Mouse (Mus musculus) lung, embryonic 15.5 days (tissue): ENCODE data around the gene AW822073. TPM values are rescaled to one million over a fixed set of nuclear protein-coding genes. Genes with fewer than 3 reads are reported as not detected.
A peak's percentile ranks its signal among the peaks of the same experiment; 100 is the strongest.
"Not testable (repeated sequence)": the region's sequence is repeated elsewhere in the genome, so short reads cannot be mapped to it uniquely, and the experiment has no call there.

Experiments used
- ATAC-seq: fragments of 200-750 bp; cut with Nextera tagmentation; 2 replicates; pipeline ENCODE4 v1.8.0; 2017; ENCODE audit warnings: moderate number of reproducible peaks, borderline replicate concordance; ENCODE audit not compliant: low FRiP score, low TSS enrichment; ENCODE audit errors: extremely low read depth
- H3K27ac ChIP-seq: fragments of 300-500 bp; sonication (generic); 2 replicates; pipeline ENCODE4 v1.5.1; 2015; ENCODE audit warnings: moderate library complexity, mild to moderate bottlenecking, inconsistent platforms
- H3K27me3 ChIP-seq: fragments of 300-500 bp; sonication (generic); 2 replicates; pipeline ENCODE4 v1.6.1; 2015; ENCODE audit warnings: inconsistent platforms
- H3K36me3 ChIP-seq: fragments of 300-500 bp; sonication (generic); 2 replicates; pipeline ENCODE4 v1.6.1; 2015; ENCODE audit warnings: inconsistent platforms
- H3K4me1 ChIP-seq: fragments of 300-500 bp; sonication (generic); 2 replicates; pipeline ENCODE4 v1.6.1; 2015; ENCODE audit warnings: inconsistent platforms
- H3K4me2 ChIP-seq: fragments of 300-500 bp; sonication (generic); 2 replicates; pipeline ENCODE4 v1.6.1; 2015; ENCODE audit warnings: inconsistent platforms, mild to moderate bottlenecking, moderate library complexity
- H3K4me3 ChIP-seq: fragments of 300-500 bp; sonication (generic); 2 replicates; pipeline ENCODE4 v1.5.1; 2015; ENCODE audit warnings: mild to moderate bottlenecking, inconsistent platforms
- H3K9ac ChIP-seq: fragments of 300-500 bp; sonication (generic); 2 replicates; pipeline ENCODE4 v1.6.1; 2015; ENCODE audit warnings: inconsistent platforms
- H3K9me3 ChIP-seq: fragments of 300-500 bp; sonication (generic); 2 replicates; pipeline ENCODE4 v1.6.1; 2016; ENCODE audit warnings: inconsistent platforms
- WGBS: fragments of 180-500 bp; shearing (Covaris S2); methylation state at CpG from one replicate; pipeline ENCODE4 v1.1.7; 2015; 5-methylcytosine and 5-hydroxymethylcytosine counted together
- polyA plus RNA-seq: library from polyadenylated mRNA; unstranded; fragments of >200 nt; fragmentation: Nextera tagmentation; extraction: Ambion mirVana; gene quantifications from 2 replicates; pipeline ENCODE4 v1.2.1, GENCODE M21; 2015

The AW822073 gene
- polyA plus RNA-seq = not detected in 2 replicates

DNA sequence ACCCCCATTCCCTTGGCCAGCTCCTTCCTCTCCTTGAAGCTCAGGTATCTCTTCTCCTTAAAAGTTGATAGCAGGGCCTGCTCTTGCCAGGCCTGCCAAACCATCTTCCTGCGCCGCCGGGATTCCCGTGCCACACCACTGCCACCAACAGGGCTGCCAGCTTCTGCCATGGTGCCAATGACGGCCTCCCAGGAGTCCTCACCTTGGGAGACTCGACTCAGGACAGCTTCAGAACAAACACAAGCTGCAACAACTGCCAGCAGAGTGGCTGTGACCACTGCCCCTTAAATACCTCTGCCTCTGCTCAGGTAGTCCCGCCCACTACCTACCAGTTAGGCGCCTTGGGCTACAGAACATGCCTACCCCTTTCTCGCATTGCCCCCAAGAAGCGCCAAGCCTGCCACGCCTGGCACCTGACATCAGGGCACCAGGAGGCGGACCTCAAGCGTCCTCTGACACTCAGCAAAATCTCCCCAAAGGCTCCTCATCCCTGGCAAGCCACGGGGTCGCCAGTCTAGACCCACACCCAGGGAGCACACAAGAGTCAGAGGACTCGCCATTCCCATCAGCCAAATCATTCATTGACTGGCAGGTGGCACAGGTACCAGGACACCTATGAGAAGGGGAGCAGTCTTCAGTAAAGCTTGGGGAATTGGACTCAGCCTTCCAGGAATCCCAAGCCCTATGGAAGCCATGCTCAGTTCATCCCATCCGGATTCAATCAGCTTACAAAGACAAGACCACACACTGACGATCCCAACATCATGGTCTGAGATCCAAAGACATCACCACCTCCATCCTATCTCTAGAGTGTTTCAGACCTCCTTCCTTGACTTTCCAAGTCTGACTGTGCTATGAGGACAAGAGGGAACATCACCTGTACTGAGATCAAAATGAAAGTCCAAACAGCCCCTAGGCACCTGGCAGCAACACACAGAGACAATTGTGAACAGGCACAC lies at the start of gene AW822073:
Gene AW822073 (minus strand): TSS at position 104 of the 959 bp plus-strand sequence.
- ATAC-seq, H3K27me3 ChIP-seq, H3K9ac ChIP-seq, H3K4me3 ChIP-seq, H3K4me2 ChIP-seq, H3K36me3 ChIP-seq, H3K27ac ChIP-seq, H3K4me1 ChIP-seq, H3K9me3 ChIP-seq: not testable (repeated sequence)
- 80% methylated on average over 18 of the region's 18 CpGs for WGBS

DNA sequence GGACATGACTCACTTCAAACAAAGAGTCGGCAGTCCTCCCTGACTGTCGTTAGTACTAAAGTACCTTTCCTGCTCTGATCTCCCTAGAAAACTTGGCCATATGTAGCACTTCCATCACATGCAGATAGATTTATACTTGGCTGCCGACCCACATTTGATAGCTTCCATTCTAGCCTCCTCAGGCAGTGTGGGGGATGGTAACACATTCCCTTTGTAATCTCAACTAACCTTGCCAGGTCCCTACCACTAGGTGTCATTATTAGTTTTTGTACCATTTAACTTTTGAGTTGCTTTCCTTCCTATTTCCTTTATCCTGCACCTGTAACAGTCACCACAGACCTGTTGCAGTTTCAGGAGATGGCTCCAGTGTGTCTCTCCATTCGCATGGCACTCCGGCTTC lies 33.7 kb upstream of the AW822073 start:
- no peak overlapping the region for H3K4me2 ChIP-seq
- H3K4me1 ChIP-seq = peaks cover 9% of the 10 kb centered on the region; the same call in 1 of the 2 replicates
- H3K27ac ChIP-seq = no peak overlapping the region
- no peaks in the 10 kb centered on the region for H3K9me3 ChIP-seq
- peaks cover 30% of the 10 kb centered on the region for H3K36me3 ChIP-seq
- H3K4me3 ChIP-seq = no peak overlapping the region
- WGBS = 50% methylated on average over 5 of the region's 5 CpGs
- H3K9ac ChIP-seq = no peak overlapping the region
- no peaks in the 10 kb centered on the region for H3K27me3 ChIP-seq
- no peak for ATAC-seq

DNA sequence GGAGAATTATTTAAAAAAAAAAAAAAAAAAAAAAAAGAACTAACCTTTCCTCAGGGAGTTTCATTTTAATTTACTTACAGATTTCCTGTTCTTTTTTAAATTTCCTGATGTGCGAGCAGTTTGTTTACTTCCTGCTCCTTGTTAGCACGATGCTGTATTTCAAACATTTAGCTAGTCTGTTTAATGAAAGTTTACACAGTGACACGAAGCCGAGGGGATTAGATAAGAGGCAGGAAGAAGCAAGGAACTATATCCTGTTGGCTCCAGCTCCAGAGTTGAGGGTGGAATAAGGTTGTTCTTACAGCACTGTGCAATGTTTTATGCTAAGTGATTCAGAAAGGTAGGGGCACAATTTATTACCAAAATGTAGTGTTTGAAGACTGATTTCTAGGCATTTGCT lies 31.2 kb upstream of the AW822073 start:
- under 1% methylated on average over 4 of the region's 4 CpGs for WGBS

DNA sequence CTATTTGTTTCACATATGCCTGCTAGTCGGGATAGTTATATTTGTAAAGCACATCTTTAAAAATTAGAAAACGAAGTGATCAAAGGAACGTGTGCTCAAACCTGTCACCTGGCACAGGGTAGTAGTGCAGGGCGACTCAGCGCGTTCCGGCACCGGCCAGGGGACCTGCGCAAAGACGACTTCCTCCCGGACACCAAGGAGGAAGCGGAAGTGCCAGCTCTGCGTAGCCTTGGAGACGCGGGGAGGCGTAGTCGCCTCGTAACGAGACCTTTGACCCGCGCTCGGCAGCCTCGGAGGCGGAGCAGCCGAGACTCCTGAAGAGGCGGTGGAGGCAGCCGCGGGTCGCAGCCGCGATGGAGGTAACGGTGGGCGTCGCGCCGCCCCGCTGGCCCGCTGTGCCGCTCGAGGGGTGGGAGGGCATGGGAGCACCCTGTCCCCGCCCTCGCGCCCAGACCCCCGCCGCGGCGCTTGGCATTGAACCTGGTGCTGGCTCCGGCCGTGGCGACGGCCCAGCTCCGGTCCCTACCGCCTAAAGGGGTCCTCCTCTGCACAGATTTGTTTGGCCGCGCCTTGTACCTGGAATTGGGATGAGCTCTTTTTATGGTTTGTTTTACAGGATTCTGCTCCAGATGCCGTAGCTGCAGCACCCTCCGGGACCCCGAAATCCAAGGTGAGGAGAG lies 30.6 kb upstream of the AW822073 start, which contains the start of gene Gcc2:
Gene Gcc2 (plus strand): TSS at position 285 of the 680 bp plus-strand sequence.
- ATAC-seq = peak; percentile 98
- Histone ChIP-seq H3K4me2 (peak within 1 kb of the TSS; percentile 55), H3K9ac (peak within 1 kb of the TSS; percentile 65), H3K27ac (peak within 1 kb of the TSS; percentile 85), H3K4me3 (peak within 1 kb of the TSS; percentile 73), H3K27me3 (no peaks in the 10 kb centered on the region), H3K9me3 (no peaks in the 10 kb centered on the region), H3K36me3 (peaks cover 16% of the 10 kb centered on the region), H3K4me1 (peaks cover 9% of the 10 kb centered on the region; the same call in 1 of the 2 replicates)
- under 1% methylated on average over 58 of the region's 58 CpGs for WGBS

More for the DNA sequence above, 31.2 kb upstream of the AW822073 start:
- Histone ChIP-seq H3K4me2 (peak overlapping the region; percentile 55), H3K27ac (peak overlapping the region; percentile 85), H3K27me3 (no peaks in the 10 kb centered on the region), H3K4me3 (peak overlapping the region; percentile 73), H3K36me3 (peaks cover 19% of the 10 kb centered on the region), H3K9ac (peak overlapping the region; percentile 65), H3K4me1 (peaks cover 9% of the 10 kb centered on the region; the same call in 1 of the 2 replicates), H3K9me3 (no peaks in the 10 kb centered on the region)
- ATAC-seq = no peak

DNA sequence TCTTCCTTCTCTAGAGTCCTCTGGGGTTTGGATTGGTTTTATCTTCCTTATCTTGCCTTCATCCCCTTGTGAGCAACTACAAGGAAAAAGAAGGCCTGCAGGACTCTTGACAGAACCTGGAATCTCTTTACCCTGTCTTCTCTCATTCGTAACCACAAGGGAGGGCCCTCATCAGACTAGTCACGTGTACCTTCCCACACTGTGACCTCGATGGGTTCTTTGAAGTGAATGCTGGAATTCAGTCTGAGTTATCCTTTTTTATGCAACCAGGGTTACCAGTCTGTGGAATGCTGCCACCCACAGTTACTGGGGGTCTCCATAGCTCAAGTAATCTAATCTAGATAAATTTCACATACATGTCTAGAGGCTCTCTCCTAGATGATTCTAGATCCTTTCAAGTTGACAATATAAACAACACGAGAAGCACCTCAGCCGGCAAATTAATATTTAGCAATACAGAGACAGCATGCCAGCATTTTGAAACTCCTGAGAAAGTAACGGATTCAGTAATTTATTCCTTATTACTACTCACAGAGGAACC lies 30.0 kb upstream of the AW822073 start:
- Histone ChIP-seq H3K36me3 (peaks cover 9% of the 10 kb centered on the region), H3K27me3 (no peaks in the 10 kb centered on the region), H3K4me2 (peak overlapping the region; percentile 55), H3K4me3 (peak overlapping the region; percentile 73), H3K4me1 (peaks cover 9% of the 10 kb centered on the region; the same call in 1 of the 2 replicates), H3K9ac (peak overlapping the region; percentile 65; the same call in 1 of the 2 replicates), H3K27ac (no peak overlapping the region), H3K9me3 (no peaks in the 10 kb centered on the region)
- ATAC-seq = peak; percentile 13; the same call in 1 of the 2 replicates
- WGBS = 23% methylated on average over 6 of the region's 6 CpGs

DNA sequence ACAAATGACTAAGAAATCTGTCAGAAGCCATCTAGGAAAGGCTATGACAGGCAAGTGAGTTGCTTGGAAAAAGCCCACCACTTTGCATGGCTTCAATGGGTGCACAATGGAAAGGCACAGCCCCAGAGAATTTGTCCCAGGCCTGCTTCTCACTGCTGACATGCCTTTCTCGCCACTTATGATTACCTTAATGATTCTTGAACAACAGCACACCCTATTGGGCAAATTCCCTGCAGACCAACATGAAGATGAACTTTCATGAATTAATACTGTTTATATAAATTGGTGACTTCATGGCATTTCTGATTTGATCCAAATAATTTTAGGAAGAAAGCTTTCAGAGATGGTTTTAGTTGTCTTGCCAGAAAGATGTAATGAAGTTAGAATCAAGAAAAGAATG lies 24.8 kb upstream of the AW822073 start:
- no peaks in the 10 kb centered on the region for H3K36me3 ChIP-seq
- H3K9me3 ChIP-seq = no peaks in the 10 kb centered on the region
- peaks cover under 1% of the 10 kb centered on the region; the same call in 1 of the 2 replicates for H3K4me1 ChIP-seq
- no peak overlapping the region for H3K4me3 ChIP-seq
- H3K9ac ChIP-seq = no peak overlapping the region
- ATAC-seq = no peak
- H3K4me2 ChIP-seq = no peak overlapping the region
- no peaks in the 10 kb centered on the region for H3K27me3 ChIP-seq
- no peak overlapping the region for H3K27ac ChIP-seq
- WGBS = 26% methylated on average over 1 of the region's 1 CpGs

DNA sequence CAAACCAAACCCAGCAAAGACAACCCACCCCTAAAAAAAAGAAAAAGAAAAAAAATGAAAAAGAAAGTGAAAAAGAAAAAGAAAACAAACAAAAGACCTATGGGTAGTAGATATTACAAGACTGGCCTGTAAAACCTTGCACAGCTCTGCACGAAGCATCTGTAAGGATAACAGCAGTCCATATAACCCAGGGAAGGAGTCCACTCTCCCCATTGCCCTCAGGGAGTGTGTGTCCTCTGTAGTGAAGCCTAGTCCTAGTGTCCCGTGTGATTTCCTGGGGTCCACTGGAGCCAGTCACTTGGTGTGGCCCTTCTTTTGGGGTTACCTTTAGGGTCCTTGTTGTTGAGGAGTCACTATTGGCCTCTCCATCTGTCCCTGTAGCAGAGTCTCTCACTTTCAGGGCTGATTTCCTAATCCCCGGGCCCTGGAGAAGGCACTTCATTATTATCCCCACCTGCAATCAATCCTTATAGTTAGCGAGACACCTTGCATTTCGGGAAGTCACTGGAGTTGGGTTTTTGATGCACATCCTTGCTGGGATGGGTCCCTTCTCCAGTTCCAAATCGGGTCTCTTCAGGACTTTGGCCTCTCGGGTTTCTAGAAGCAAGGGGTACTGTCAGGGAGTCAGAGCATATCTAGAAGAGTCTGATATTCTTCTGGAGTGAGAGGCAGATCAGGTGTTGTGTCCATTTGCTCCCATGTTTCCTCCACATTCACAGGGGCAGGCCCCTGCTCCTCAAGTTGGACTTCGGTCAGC lies 14.4 kb upstream of the AW822073 start:
- WGBS = 80% methylated on average over 8 of the region's 8 CpGs
- H3K4me2 ChIP-seq, H3K27ac ChIP-seq, H3K36me3 ChIP-seq, H3K9me3 ChIP-seq, H3K4me1 ChIP-seq, H3K4me3 ChIP-seq, H3K9ac ChIP-seq, H3K27me3 ChIP-seq: not testable (repeated sequence)
- peak; percentile 87 for ATAC-seq

DNA sequence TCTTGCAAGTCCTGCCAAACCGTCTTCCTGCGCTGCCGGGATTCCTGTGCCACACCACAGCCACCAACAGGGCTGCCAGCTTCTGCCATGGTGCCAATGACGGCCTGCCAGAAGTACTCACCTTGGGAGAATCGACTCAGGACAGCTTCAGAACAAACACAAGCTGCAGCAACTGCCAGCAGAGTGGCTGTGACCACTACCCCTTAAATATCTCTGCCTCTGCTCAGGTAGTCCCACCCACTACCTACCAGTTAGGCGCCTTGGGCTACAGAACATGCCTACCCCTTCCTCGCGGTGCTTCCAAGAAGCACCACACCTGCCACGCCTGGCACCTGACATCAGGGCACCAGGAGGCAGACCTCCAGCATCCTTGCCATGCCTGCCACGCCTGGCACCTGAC lies 11.9 kb upstream of the AW822073 start, which contains the start of gene Gm4981:
Gene Gm4981 (minus strand): TSS at position 89 of the 400 bp plus-strand sequence.
- Histone ChIP-seq H3K36me3 (no peaks in the 10 kb centered on the region), H3K4me2 (no peak within 1 kb of the TSS), H3K27me3 (no peaks in the 10 kb centered on the region), H3K27ac (no peak within 1 kb of the TSS), H3K4me3 (no peak within 1 kb of the TSS), H3K9me3 (peaks cover 14% of the 10 kb centered on the region; the same call in 1 of the 2 replicates), H3K4me1 (no peaks in the 10 kb centered on the region), H3K9ac (no peak within 1 kb of the TSS)
- WGBS = 83% methylated on average over 10 of the region's 10 CpGs
- ATAC-seq = no peak

DNA sequence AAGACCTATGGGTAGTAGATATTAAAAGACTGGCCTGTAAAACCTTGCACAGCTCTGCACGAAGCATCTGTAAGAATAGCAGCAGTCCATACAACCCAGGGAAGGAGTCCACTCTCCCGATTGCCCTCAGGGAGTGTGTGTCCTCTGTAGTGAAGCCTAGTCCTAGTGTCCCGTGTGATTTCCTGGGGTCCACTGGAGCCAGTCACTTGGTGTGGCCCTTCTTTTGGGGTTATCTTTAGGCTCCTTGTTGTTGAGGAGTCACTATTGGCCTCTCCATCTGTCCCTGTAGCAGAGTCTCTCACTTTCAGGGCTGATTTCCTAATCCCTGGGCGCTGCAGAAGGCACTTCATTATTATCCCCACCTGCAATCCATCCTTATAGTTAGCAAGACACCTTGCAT lies 10.3 kb upstream of the AW822073 start:
- 68% methylated on average over 4 of the region's 4 CpGs for WGBS

DNA sequence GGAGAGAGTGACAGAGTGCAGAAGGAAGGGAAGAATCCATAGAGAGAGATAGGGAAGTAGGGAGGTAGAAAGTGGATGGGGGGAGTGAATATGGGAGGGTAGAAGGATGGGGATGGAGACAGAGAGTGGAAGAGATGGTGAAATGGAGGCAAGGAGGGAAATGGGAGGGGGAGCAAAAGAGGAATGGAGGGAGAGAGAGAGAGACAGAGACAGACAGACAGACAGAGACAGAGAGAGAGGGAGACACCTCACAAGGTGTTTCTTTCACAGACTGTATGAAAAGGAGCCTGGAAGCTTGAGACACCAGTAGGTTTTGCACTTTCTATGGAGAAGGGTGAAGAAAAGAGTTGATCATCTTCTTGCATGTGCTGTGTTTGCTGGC lies 9.0 kb upstream of the AW822073 start:
- not testable (repeated sequence) for H3K4me2 ChIP-seq, ATAC-seq, H3K4me3 ChIP-seq, H3K36me3 ChIP-seq, H3K9ac ChIP-seq, H3K27ac ChIP-seq, H3K27me3 ChIP-seq, H3K4me1 ChIP-seq
- H3K9me3 ChIP-seq = peaks cover 18% of the 10 kb centered on the region; the same call in 1 of the 2 replicates

More for the DNA sequence above, 10.3 kb upstream of the AW822073 start:
- not testable (repeated sequence) for ATAC-seq, H3K4me2 ChIP-seq, H3K27ac ChIP-seq, H3K36me3 ChIP-seq, H3K27me3 ChIP-seq, H3K9ac ChIP-seq, H3K4me3 ChIP-seq, H3K4me1 ChIP-seq
- H3K9me3 ChIP-seq = peaks cover 18% of the 10 kb centered on the region; the same call in 1 of the 2 replicates
